ENCODE assay signal across 14 mouse cellular contexts in the genomic region with DNA sequence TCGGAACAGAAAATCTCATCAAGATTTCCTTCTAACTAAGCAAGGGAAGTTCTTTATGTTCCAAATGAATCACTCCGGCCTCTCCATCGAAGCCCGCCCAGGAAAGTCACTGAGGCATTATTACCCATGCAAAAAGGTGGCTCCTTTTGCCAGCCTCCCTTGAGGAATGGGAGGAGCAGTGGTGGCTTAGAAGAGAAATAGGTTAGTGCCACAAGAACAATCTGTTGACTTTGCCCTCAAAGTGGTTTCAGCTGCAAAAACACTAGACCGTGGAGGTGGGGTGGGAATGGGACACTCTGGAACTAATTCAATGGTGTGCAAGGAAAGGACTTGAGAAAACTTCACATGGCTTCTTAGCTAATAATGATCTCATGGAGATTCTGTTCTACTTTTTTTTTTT. TPM values are rescaled to one million over a fixed set of nuclear protein-coding genes. Genes with fewer than 3 reads are reported as not detected.
DNase-seq lines count a peak whose midpoint lies in the region; ATAC-seq and TF ChIP-seq lines count a peak whose summit lies in the region.
"Had no signal": no experiment of that assay in that cellular context is flagged by ENCODE, and none has a peak within 500 bp of the region (broad histone marks: within the 10 kb centered on the region; RNA-seq: fewer than 3 reads in every experiment).

No protein-coding gene starts in this region.

- no peak for DNase-seq in forebrain, embryonic 11.5 days (ENCODE audit: low spot score)
- no peak for DNase-seq in heart, adult 9 months (ENCODE audit: low spot score in 2 of 2)
- DNase-seq in embryonic facial prominence, embryonic 11.5 days (ENCODE audit: low spot score): peak; percentile 43
- peak; percentile 16 for DNase-seq in lung, embryonic 14.5 days
- DNase-seq in layer of hippocampus, adult 9-11 months: no peak
- DNase-seq in urinary bladder, postnatal 4 days (ENCODE audit: low spot score in 2 of 2): no peak
- DNase-seq: cerebellum, adult 2 months; liver; thymus, postnatal 36 days had no signal

- H3K9me3 ChIP-seq in forebrain, embryonic 15.5 days: no peaks in the 10 kb centered on the region
- H3K9me3 ChIP-seq in forebrain, embryonic 11.5 days (ENCODE audit: control insufficient read depth, low read length): no peaks in the 10 kb centered on the region
- no peaks in the 10 kb centered on the region for H3K9me3 ChIP-seq in heart, embryonic 15.5 days (replicated peaks)
- H3K9me3 ChIP-seq in embryonic facial prominence, embryonic 11.5 days (replicated peaks; ENCODE audit: control insufficient read depth, low read length): no peaks in the 10 kb centered on the region
- H3K9me3 ChIP-seq in lung, embryonic 14.5 days (ENCODE audit: low read depth, low read length): no peaks in the 10 kb centered on the region
- H3K9me3 ChIP-seq: midbrain, embryonic 13.5 days; stomach, embryonic 15.5 days had no signal

- H3K4me2 ChIP-seq in forebrain, embryonic 15.5 days (replicated peaks): 0 out of 2 replicates have a peak overlapping the region, but pooled peaks have one; percentile 96
- no peak overlapping the region for H3K4me2 ChIP-seq in forebrain, embryonic 11.5 days (ENCODE audit: low read depth, low read length, severe bottlenecking)
- peak overlapping the region; percentile 85; the same call in 1 of the 2 replicates for H3K4me2 ChIP-seq in heart, embryonic 15.5 days
- no peak overlapping the region for H3K4me2 ChIP-seq in embryonic facial prominence, embryonic 11.5 days (ENCODE audit: low read depth, low read length)
- peak overlapping the region; percentile 75; the same call in 1 of the 2 replicates for H3K4me2 ChIP-seq in lung, embryonic 14.5 days
- H3K4me2 ChIP-seq: midbrain, embryonic 13.5 days; stomach, embryonic 15.5 days had no signal

- TF ChIP-seq CTCF in lung, embryonic 14.5 days (IDR thresholded peaks at IDR 0.05; ENCODE audit: low read depth): no peak

- WGBS in forebrain, embryonic 15.5 days: 80% methylated on average over 5 of the region's 5 CpGs
- WGBS in forebrain, embryonic 11.5 days: 83% methylated on average over 5 of the region's 5 CpGs
- WGBS in heart, embryonic 15.5 days: 82% methylated on average over 5 of the region's 5 CpGs
- WGBS in embryonic facial prominence, embryonic 11.5 days: 59% methylated on average over 5 of the region's 5 CpGs
- 68% methylated on average over 5 of the region's 5 CpGs for WGBS in lung, embryonic 14.5 days

- H3K4me1 ChIP-seq in forebrain, embryonic 15.5 days: peaks cover 32% of the 10 kb centered on the region
- H3K4me1 ChIP-seq in forebrain, embryonic 11.5 days (replicated peaks; ENCODE audit: control insufficient read depth, insufficient read depth, low read length): peaks cover 3% of the 10 kb centered on the region; the same call in 1 of the 2 replicates
- H3K4me1 ChIP-seq in heart, embryonic 15.5 days (replicated peaks): peaks cover 34% of the 10 kb centered on the region
- H3K4me1 ChIP-seq in embryonic facial prominence, embryonic 11.5 days (ENCODE audit: control insufficient read depth, insufficient read depth, low read length): no peaks in the 10 kb centered on the region
- peaks cover 14% of the 10 kb centered on the region; the same call in 1 of the 2 replicates for H3K4me1 ChIP-seq in lung, embryonic 14.5 days (ENCODE audit: insufficient read depth)

- no peak overlapping the region for H3K27ac ChIP-seq in forebrain, embryonic 15.5 days (replicated peaks)
- H3K27ac ChIP-seq in forebrain, embryonic 11.5 days (ENCODE audit: low read depth, low read length): no peak overlapping the region
- no peak overlapping the region for H3K27ac ChIP-seq in heart, embryonic 15.5 days
- no peak overlapping the region for H3K27ac ChIP-seq in embryonic facial prominence, embryonic 11.5 days (replicated peaks; ENCODE audit: low read depth, low read length)
- H3K27ac ChIP-seq in lung, embryonic 14.5 days (ENCODE audit: low read depth): no peak overlapping the region; the same call in 1 of the 2 replicates
- H3K27ac ChIP-seq: macrophage; midbrain, embryonic 13.5 days; stomach, embryonic 15.5 days had no signal

- H3K36me3 ChIP-seq in forebrain, embryonic 15.5 days: no peaks in the 10 kb centered on the region
- no peaks in the 10 kb centered on the region for H3K36me3 ChIP-seq in forebrain, embryonic 11.5 days (ENCODE audit: control insufficient read depth, insufficient read depth, low read length)
- H3K36me3 ChIP-seq in heart, embryonic 15.5 days: 0 out of 2 replicates have a peak, but pooled peaks cover 4% of the 10 kb centered on the region
- no peaks in the 10 kb centered on the region for H3K36me3 ChIP-seq in embryonic facial prominence, embryonic 11.5 days (replicated peaks; ENCODE audit: control insufficient read depth, insufficient read depth, low read depth, low read length)
- H3K36me3 ChIP-seq in lung, embryonic 14.5 days (ENCODE audit: insufficient read depth): no peaks in the 10 kb centered on the region
- H3K36me3 ChIP-seq: midbrain, embryonic 13.5 days; stomach, embryonic 15.5 days had no signal

- H3K9ac ChIP-seq in forebrain, embryonic 15.5 days (replicated peaks): no peak overlapping the region
- no peak overlapping the region for H3K9ac ChIP-seq in forebrain, embryonic 11.5 days (ENCODE audit: low read length)
- no peak overlapping the region for H3K9ac ChIP-seq in heart, embryonic 15.5 days
- no peak overlapping the region for H3K9ac ChIP-seq in embryonic facial prominence, embryonic 11.5 days (replicated peaks; ENCODE audit: low read length)
- no peak overlapping the region for H3K9ac ChIP-seq in lung, embryonic 14.5 days
- H3K9ac ChIP-seq: midbrain, embryonic 13.5 days; stomach, embryonic 15.5 days had no signal

- no peaks in the 10 kb centered on the region for H3K27me3 ChIP-seq in forebrain, embryonic 15.5 days
- no peaks in the 10 kb centered on the region for H3K27me3 ChIP-seq in forebrain, embryonic 11.5 days (ENCODE audit: control insufficient read depth, insufficient read depth, low read length)
- H3K27me3 ChIP-seq in heart, embryonic 15.5 days: no peaks in the 10 kb centered on the region
- H3K27me3 ChIP-seq in embryonic facial prominence, embryonic 11.5 days (ENCODE audit: control insufficient read depth, insufficient read depth, low read length): no peaks in the 10 kb centered on the region
- no peaks in the 10 kb centered on the region for H3K27me3 ChIP-seq in lung, embryonic 14.5 days (ENCODE audit: insufficient read depth, low read length)
- H3K27me3 ChIP-seq: stomach, embryonic 15.5 days had no signal

- ATAC-seq in forebrain, embryonic 15.5 days (replicated peaks): no peak
- no peak for ATAC-seq in forebrain, embryonic 11.5 days (replicated peaks; ENCODE audit: low FRiP score)
- no peak for ATAC-seq in heart, embryonic 15.5 days (replicated peaks; ENCODE audit: insufficient number of reproducible peaks, insufficient read depth, low FRiP score, low read depth)
- ATAC-seq in embryonic facial prominence, embryonic 11.5 days (replicated peaks; ENCODE audit: insufficient number of reproducible peaks, low FRiP score, low TSS enrichment, low read depth): no peak
- ATAC-seq in lung, embryonic 14.5 days (ENCODE audit: insufficient read depth): no peak
- ATAC-seq: midbrain, embryonic 13.5 days had no signal

- H3K4me3 ChIP-seq in forebrain, embryonic 15.5 days: no peak overlapping the region
- H3K4me3 ChIP-seq in forebrain, embryonic 11.5 days (ENCODE audit: low read depth, low read length): no peak overlapping the region
- no peak overlapping the region for H3K4me3 ChIP-seq in heart, embryonic 15.5 days
- H3K4me3 ChIP-seq in embryonic facial prominence, embryonic 11.5 days (ENCODE audit: low read depth, low read length): no peak overlapping the region
- H3K4me3 ChIP-seq in lung, embryonic 14.5 days (ENCODE audit: low read depth, low read length): no peak overlapping the region
- H3K4me3 ChIP-seq: midbrain, embryonic 13.5 days; stomach, embryonic 15.5 days had no signal

RNA-seq across cellular contexts. Expression of a gene that starts 3.2 kb away (rescaled TPM):
- polyA plus RNA-seq in forebrain, embryonic 15.5 days (2015; fragmentation: Nextera tagmentation; extraction: Ambion mirVana): 11.0 and 12.6 TPM in 2 replicates
- polyA plus RNA-seq in forebrain, embryonic 11.5 days (2014; fragmentation: Nextera tagmentation; extraction: Ambion mirVana): 7.8 and 8.1 TPM in 2 replicates
- 11.4 and 12.6 TPM in 2 replicates for polyA plus RNA-seq in heart, embryonic 15.5 days (2015; fragmentation: Nextera tagmentation; extraction: Ambion mirVana)
- polyA plus RNA-seq in embryonic facial prominence, embryonic 11.5 days (2014; fragmentation: Nextera tagmentation; extraction: Ambion mirVana): 6.5 and 6.9 TPM in 2 replicates
- 15.7 and 17.0 TPM in 2 replicates for polyA plus RNA-seq in lung, embryonic 14.5 days (2014; fragmentation: Nextera tagmentation; extraction: Ambion mirVana)

RNA-seq across cellular contexts. Expression of a gene that starts 30.7 kb away (rescaled TPM):
- polyA plus RNA-seq in forebrain, embryonic 15.5 days (2015; fragmentation: Nextera tagmentation; extraction: Ambion mirVana): 12.3 and 13.0 TPM in 2 replicates
- polyA plus RNA-seq in forebrain, embryonic 11.5 days (2014; fragmentation: Nextera tagmentation; extraction: Ambion mirVana): 15.0 and 17.4 TPM in 2 replicates
- polyA plus RNA-seq in heart, embryonic 15.5 days (2015; fragmentation: Nextera tagmentation; extraction: Ambion mirVana): 19.4 and 23.1 TPM in 2 replicates
- polyA plus RNA-seq in embryonic facial prominence, embryonic 11.5 days (2014; fragmentation: Nextera tagmentation; extraction: Ambion mirVana): 17.2 and 18.2 TPM in 2 replicates
- 28.0 and 28.4 TPM in 2 replicates for polyA plus RNA-seq in lung, embryonic 14.5 days (2014; fragmentation: Nextera tagmentation; extraction: Ambion mirVana)

Comparison
In these comparisons a context has a peak if more than half of its experiments do, and no peak if none do; other contexts are left out.
1. H3K4me2 ChIP-seq: peak in forebrain, embryonic 15.5 days (single experiment), heart, embryonic 15.5 days (single experiment) and lung, embryonic 14.5 days (single experiment); none in forebrain, embryonic 11.5 days (single experiment) and embryonic facial prominence, embryonic 11.5 days (single experiment).
2. DNase-seq: peak in embryonic facial prominence, embryonic 11.5 days (single experiment) and lung, embryonic 14.5 days (single experiment); none in forebrain, embryonic 11.5 days (single experiment), heart, adult 9 months (0 of 2), layer of hippocampus, adult 9-11 months (single experiment) and urinary bladder, postnatal 4 days (0 of 2).